Mouse (Mus musculus): ENCODE measurements around the gene Zfp277. TPM values are rescaled to one million over a fixed set of nuclear protein-coding genes. Genes with fewer than 3 reads are reported as not detected.

The Zfp277 gene
- total and polyA plus RNA-seq, 2 experiments from 2014 or later, result 17.9 to 22.5 TPM

- Histone ChIP-seq H3K27me3 (ENCODE audit: control insufficient read depth, insufficient read depth, low read length) (no peaks in the 10 kb centered on the region), H3K9ac (replicated peaks; ENCODE audit: low read depth, low read length) (no peak overlapping the region), H3K27ac (ENCODE audit: low read depth) (no peak overlapping the region), H3K4me1 (ENCODE audit: control insufficient read depth, insufficient read depth) (0 out of 2 replicates have a peak, but pooled peaks cover 3% of the 10 kb centered on the region), H3K4me2 (ENCODE audit: low read depth, low read length) (no peak overlapping the region), H3K36me3 (replicated peaks; ENCODE audit: control insufficient read depth, insufficient read depth, low read length) (peaks cover 13% of the 10 kb centered on the region; the same call in 1 of the 2 replicates), H3K9me3 (replicated peaks; ENCODE audit: control insufficient read depth, low read length) (no peaks in the 10 kb centered on the region), H3K4me3 (ENCODE audit: low read depth, low read length) (no peak overlapping the region)
- no peak for DNase-seq (ENCODE audit: low spot score)
- no peak for ATAC-seq (ENCODE audit: insufficient read depth, low read depth)
- WGBS, result 91% methylated on average over 3 of the region's 3 CpGs
- TF ChIP-seq CTCF (IDR thresholded peaks at IDR 0.05; ENCODE audit: low read depth) (no peak), EP300 (IDR thresholded peaks at IDR 0.05; ENCODE audit: low read depth) (no peak)
Measured at GRCm38 (mm10) chr12:40331467-40331866, 114.2 kb downstream of the Zfp277 start.

GRCm38 (mm10) chr12:40327012-40327660 is 118.6 kb downstream of the Zfp277 start:
- Histone ChIP-seq H3K9ac (replicated peaks; ENCODE audit: low read depth, low read length) (no peak overlapping the region), H3K9me3 (replicated peaks; ENCODE audit: control insufficient read depth, low read length) (no peaks in the 10 kb centered on the region), H3K27me3 (ENCODE audit: control insufficient read depth, insufficient read depth, low read length) (no peaks in the 10 kb centered on the region), H3K4me2 (ENCODE audit: low read depth, low read length) (no peak overlapping the region), H3K27ac (ENCODE audit: low read depth) (no peak overlapping the region), H3K36me3 (replicated peaks; ENCODE audit: control insufficient read depth, insufficient read depth, low read length) (0 out of 2 replicates have a peak, but pooled peaks cover 6% of the 10 kb centered on the region), H3K4me3 (ENCODE audit: low read depth, low read length) (no peak overlapping the region), H3K4me1 (ENCODE audit: control insufficient read depth, insufficient read depth) (0 out of 2 replicates have a peak, but pooled peaks cover 3% of the 10 kb centered on the region)
- DNase-seq (ENCODE audit: low spot score) (no peak), ATAC-seq (ENCODE audit: insufficient read depth, low read depth) (0 out of 2 replicates have a peak, but pooled peaks have one; percentile 33)
- 43% methylated on average over 5 of the region's 5 CpGs for WGBS
- TF ChIP-seq EP300 (IDR thresholded peaks at IDR 0.05; ENCODE audit: low read depth) (no peak), CTCF (IDR thresholded peaks at IDR 0.05; ENCODE audit: low read depth) (no peak)

- Histone ChIP-seq H3K36me3 (replicated peaks; ENCODE audit: control insufficient read depth, insufficient read depth, low read length) (peaks cover 11% of the 10 kb centered on the region), H3K27ac (ENCODE audit: low read depth) (no peak overlapping the region), H3K4me1 (ENCODE audit: control insufficient read depth, insufficient read depth) (0 out of 2 replicates have a peak, but pooled peaks cover 3% of the 10 kb centered on the region), H3K9me3 (replicated peaks; ENCODE audit: control insufficient read depth, low read length) (no peaks in the 10 kb centered on the region), H3K4me2 (ENCODE audit: low read depth, low read length) (no peak overlapping the region), H3K4me3 (ENCODE audit: low read depth, low read length) (no peak overlapping the region), H3K9ac (replicated peaks; ENCODE audit: low read depth, low read length) (no peak overlapping the region), H3K27me3 (ENCODE audit: control insufficient read depth, insufficient read depth, low read length) (no peaks in the 10 kb centered on the region)
- DNase-seq (ENCODE audit: low spot score), result no peak
- WGBS, result 84% methylated on average over 5 of the region's 5 CpGs
- ATAC-seq (ENCODE audit: insufficient read depth, low read depth), result no peak
- TF ChIP-seq EP300 (IDR thresholded peaks at IDR 0.05; ENCODE audit: low read depth), result no peak
- TF ChIP-seq CTCF (IDR thresholded peaks at IDR 0.05; ENCODE audit: low read depth), result no peak
Measured at GRCm38 (mm10) chr12:40325582-40325981, 120.1 kb downstream of the Zfp277 start.

- 0 out of 2 replicates have a peak, but pooled peaks cover 3% of the 10 kb centered on the region for H3K4me1 ChIP-seq (ENCODE audit: control insufficient read depth, insufficient read depth)
- DNase-seq (ENCODE audit: low spot score), result no peak
- no peaks in the 10 kb centered on the region for H3K27me3 ChIP-seq (ENCODE audit: control insufficient read depth, insufficient read depth, low read length)
- no peak for TF ChIP-seq EP300 (IDR thresholded peaks at IDR 0.05; ENCODE audit: low read depth)
- TF ChIP-seq CTCF (IDR thresholded peaks at IDR 0.05; ENCODE audit: low read depth), result no peak
- H3K9me3 ChIP-seq (replicated peaks; ENCODE audit: control insufficient read depth, low read length), result no peaks in the 10 kb centered on the region
- H3K36me3 ChIP-seq (replicated peaks; ENCODE audit: control insufficient read depth, insufficient read depth, low read length), result peaks cover 11% of the 10 kb centered on the region
- H3K9ac ChIP-seq (replicated peaks; ENCODE audit: low read depth, low read length), result no peak overlapping the region
- H3K4me2 ChIP-seq (ENCODE audit: low read depth, low read length), result no peak overlapping the region
- 86% methylated on average over 5 of the region's 5 CpGs for WGBS
- no peak for ATAC-seq (ENCODE audit: insufficient read depth, low read depth)
- no peak overlapping the region for H3K27ac ChIP-seq (ENCODE audit: low read depth)
- no peak overlapping the region for H3K4me3 ChIP-seq (ENCODE audit: low read depth, low read length)
Measured at GRCm38 (mm10) chr12:40324819-40325218, 120.9 kb downstream of the Zfp277 start.

- TF ChIP-seq EP300 (IDR thresholded peaks at IDR 0.05; ENCODE audit: low read depth) (no peak), CTCF (IDR thresholded peaks at IDR 0.05; ENCODE audit: low read depth) (no peak)
- H3K4me3 ChIP-seq (ENCODE audit: low read depth, low read length), result no peak overlapping the region
- H3K4me2 ChIP-seq (ENCODE audit: low read depth, low read length), result no peak overlapping the region
- no peaks in the 10 kb centered on the region for H3K4me1 ChIP-seq (ENCODE audit: control insufficient read depth, insufficient read depth)
- DNase-seq (ENCODE audit: low spot score) (no peak), ATAC-seq (ENCODE audit: insufficient read depth, low read depth) (no peak)
- H3K27me3 ChIP-seq (ENCODE audit: control insufficient read depth, insufficient read depth, low read length), result no peaks in the 10 kb centered on the region
- no peak overlapping the region for H3K9ac ChIP-seq (replicated peaks; ENCODE audit: low read depth, low read length)
- 0 out of 2 replicates have a peak, but pooled peaks cover 3% of the 10 kb centered on the region for H3K36me3 ChIP-seq (replicated peaks; ENCODE audit: control insufficient read depth, insufficient read depth, low read length)
- 0 out of 2 replicates have a peak, but pooled peaks cover 3% of the 10 kb centered on the region for H3K9me3 ChIP-seq (replicated peaks; ENCODE audit: control insufficient read depth, low read length)
- H3K27ac ChIP-seq (ENCODE audit: low read depth), result no peak overlapping the region
- 63% methylated on average over 2 of the region's 2 CpGs for WGBS
Measured at GRCm38 (mm10) chr12:40315146-40315545, 130.6 kb downstream of the Zfp277 start.
